Mouse (Mus musculus) spleen, adult 2 months (tissue): ENCODE results near the gene Mpi. TPM values are rescaled to one million over a fixed set of nuclear protein-coding genes. Genes with fewer than 3 reads are reported as not detected.

Source experiments
- DNase-seq, 2 experiments: peaks; one replicate each; pipeline versions ENCODE4 v3.0.0 to v3.0.0-alpha.2; 2012 to 2021; ENCODE audit warnings: low spot score in 2 of 2, low read depth in 1 of 2
- H3K27ac ChIP-seq: fragments of 200-500 bp; 2 replicates; pipeline ENCODE4 v1.5.1; 2012; ENCODE audit warnings: low read length, inconsistent platforms; ENCODE audit not compliant: insufficient read depth
- H3K27me3 ChIP-seq: fragments of 200-500 bp; 2 replicates; pipeline ENCODE4 v1.6.1; 2012; ENCODE audit warnings: mild to moderate bottlenecking, moderate library complexity, low read length, inconsistent platforms; ENCODE audit not compliant: control insufficient read depth, insufficient read depth
- H3K36me3 ChIP-seq: fragments of 200-500 bp; 2 replicates; pipeline ENCODE4 v1.6.1; 2012; ENCODE audit warnings: mild to moderate bottlenecking, low read length, inconsistent platforms; ENCODE audit not compliant: control insufficient read depth, insufficient read depth
- H3K4me1 ChIP-seq: fragments of 200-500 bp; 2 replicates; pipeline ENCODE4 v1.6.1; 2011; ENCODE audit warnings: inconsistent platforms; ENCODE audit not compliant: control insufficient read depth, insufficient read depth, insufficient read length
- H3K4me3 ChIP-seq: fragments of 200-500 bp; 2 replicates; pipeline ENCODE4 v1.5.1; 2011; ENCODE audit warnings: mild to moderate bottlenecking, inconsistent platforms; ENCODE audit not compliant: insufficient read depth, insufficient read length; ENCODE audit errors: extremely low read depth
- CTCF ChIP-seq: fragments of 200-500 bp; IDR thresholded peaks from 2 replicates; pipeline ENCODE4 v1.5.1; 2011; ENCODE audit warnings: mild to moderate bottlenecking, inconsistent platforms; ENCODE audit not compliant: insufficient read depth, insufficient read length, insufficient replicate concordance; ENCODE audit errors: extremely low read depth
- POLR2A ChIP-seq: fragments of 200-500 bp; IDR thresholded peaks from 2 replicates; pipeline ENCODE4 v1.6.1; 2011; ENCODE audit warnings: low read depth, low read length, inconsistent platforms
- WGBS: fragments of 180-500 bp; shearing (Covaris S2); methylation state at CpG from one replicate; pipeline ENCODE4 v1.1.7; 2018; 5-methylcytosine and 5-hydroxymethylcytosine counted together
- polyA plus RNA-seq: library from polyadenylated mRNA; depleted of rRNA; stranded (reverse); fragments of >200 nt; gene quantifications from 2 replicates; pipeline ENCODE4 v1.2.3, GENCODE M21; 2012

Gene Mpi
- polyA plus RNA-seq, 1 experiment, result 16.7 TPM

GRCm38 (mm10) chr9:57541312-57541711, 11.3 kb downstream of the Mpi start:
- H3K4me3 ChIP-seq, result no peak overlapping the region
- peaks cover 2% of the 10 kb centered on the region; the same call in 1 of the 2 replicates for H3K4me1 ChIP-seq
- H3K27ac ChIP-seq, result no peak overlapping the region
- TF ChIP-seq POLR2A, result no peak
- TF ChIP-seq CTCF, result no peak
- 7% methylated on average over 1 of the region's 1 CpGs for WGBS
- no peaks in the 10 kb centered on the region for H3K27me3 ChIP-seq
- H3K36me3 ChIP-seq, result peaks cover 3% of the 10 kb centered on the region
- no peak for DNase-seq

GRCm38 (mm10) chr9:57539550-57539949, 13.0 kb downstream of the Mpi start:
- DNase-seq, result no peak
- peaks cover 3% of the 10 kb centered on the region for H3K36me3 ChIP-seq
- WGBS, result 92% methylated on average over 2 of the region's 2 CpGs
- no peaks in the 10 kb centered on the region for H3K27me3 ChIP-seq
- no peak overlapping the region for H3K4me3 ChIP-seq
- no peak overlapping the region for H3K27ac ChIP-seq
- H3K4me1 ChIP-seq, result peaks cover 2% of the 10 kb centered on the region; the same call in 1 of the 2 replicates
- TF ChIP-seq CTCF, result no peak
- no peak for TF ChIP-seq POLR2A

GRCm38 (mm10) chr9:57537728-57538181, 14.8 kb downstream of the Mpi start:
- peaks cover 2% of the 10 kb centered on the region for H3K36me3 ChIP-seq
- DNase-seq, result no peak
- WGBS, result under 1% methylated on average over 24 of the region's 24 CpGs
- H3K27ac ChIP-seq, result peak overlapping the region; percentile 37
- no peaks in the 10 kb centered on the region for H3K27me3 ChIP-seq
- peaks cover 2% of the 10 kb centered on the region; the same call in 1 of the 2 replicates for H3K4me1 ChIP-seq
- peak overlapping the region; percentile 59 for H3K4me3 ChIP-seq
- no peak; the same call in 1 of the 2 replicates for TF ChIP-seq POLR2A
- TF ChIP-seq CTCF, result no peak

- peak; percentile 51 to 85 for DNase-seq
- Histone ChIP-seq H3K36me3 (peaks cover 4% of the 10 kb centered on the region), H3K27me3 (no peaks in the 10 kb centered on the region), H3K4me3 (peak within 1 kb of the TSS; percentile 59), H3K4me1 (peaks cover 2% of the 10 kb centered on the region; the same call in 1 of the 2 replicates), H3K27ac (peak within 1 kb of the TSS; percentile 37)
- TF ChIP-seq CTCF (no peak), POLR2A (no peak; the same call in 1 of the 2 replicates)
- 3% methylated on average over 45 of the region's 45 CpGs for WGBS
Observed at GRCm38 (mm10) chr9:57537044-57537727, 15.4 kb downstream of the Mpi start, which contains the start of gene Fam219b. TSS of gene Fam219b (plus strand) at chr9:57537528.

- H3K36me3 ChIP-seq, result peaks cover 8% of the 10 kb centered on the region
- H3K4me1 ChIP-seq, result peaks cover 2% of the 10 kb centered on the region; the same call in 1 of the 2 replicates
- no peak for TF ChIP-seq CTCF
- TF ChIP-seq POLR2A, result no peak
- no peaks in the 10 kb centered on the region for H3K27me3 ChIP-seq
- H3K4me3 ChIP-seq, result no peak overlapping the region
- WGBS, result 85% methylated on average over 5 of the region's 5 CpGs
- no peak overlapping the region for H3K27ac ChIP-seq
- DNase-seq, result no peak
Observed at GRCm38 (mm10) chr9:57536362-57536761, 16.2 kb downstream of the Mpi start.

- 93% methylated on average over 1 of the region's 1 CpGs for WGBS
- TF ChIP-seq CTCF (no peak), POLR2A (no peak)
- no peak overlapping the region for H3K4me3 ChIP-seq
- no peaks in the 10 kb centered on the region for H3K27me3 ChIP-seq
- no peak for DNase-seq
- peaks cover 17% of the 10 kb centered on the region for H3K36me3 ChIP-seq
- no peak overlapping the region for H3K27ac ChIP-seq
- H3K4me1 ChIP-seq, result peaks cover 2% of the 10 kb centered on the region; the same call in 1 of the 2 replicates
Observed at GRCm38 (mm10) chr9:57531946-57532345, 20.6 kb downstream of the Mpi start.

GRCm38 (mm10) chr9:57526435-57526834, 26.1 kb downstream of the Mpi start:
- no peak for DNase-seq
- H3K36me3 ChIP-seq, result peaks cover 11% of the 10 kb centered on the region
- H3K27ac ChIP-seq, result no peak overlapping the region
- H3K27me3 ChIP-seq, result no peaks in the 10 kb centered on the region
- H3K4me1 ChIP-seq, result peaks cover 8% of the 10 kb centered on the region
- H3K4me3 ChIP-seq, result no peak overlapping the region
- no peak for TF ChIP-seq CTCF
- TF ChIP-seq POLR2A, result no peak
